16 mouse cellular contexts compared by ENCODE assay signal in genomic region chr8:13209770-13210169, GRCm38 (mm10). TPM values are rescaled to one million over a fixed set of nuclear protein-coding genes. Genes with fewer than 3 reads are reported as not detected.
DNase-seq lines count a peak whose midpoint lies in the region; ATAC-seq and TF ChIP-seq lines count a peak whose summit lies in the region.
"Had no signal": no experiment of that assay in that cellular context is flagged by ENCODE, and none has a peak within 500 bp of the region (broad histone marks: within the 10 kb centered on the region; RNA-seq: fewer than 3 reads in every experiment).

No protein-coding gene starts in this region.

- H3K9me3 ChIP-seq in heart, embryonic 15.5 days (replicated peaks), result no peaks in the 10 kb centered on the region
- H3K9me3 ChIP-seq in lung, postnatal 0 days (ENCODE audit: low read length), result no peaks in the 10 kb centered on the region
- H3K9me3 ChIP-seq: embryonic facial prominence, embryonic 13.5 days had no signal

- no peak for TF ChIP-seq CTCF in bone marrow, adult 2 months (IDR thresholded peaks at IDR 0.05; ENCODE audit: control insufficient read depth, insufficient read depth, low read length)
- TF ChIP-seq CTCF in lung, postnatal 0 days (IDR thresholded peaks at IDR 0.05), result no peak

- TF ChIP-seq POLR2A in bone marrow, adult 2 months (IDR thresholded peaks at IDR 0.05; ENCODE audit: borderline replicate concordance, control insufficient read depth, low read depth, low read length), result no peak

- H3K4me3 ChIP-seq in bone marrow, adult 2 months (replicated peaks; ENCODE audit: control insufficient read depth, low read depth, low read length), result no peak overlapping the region
- H3K4me3 ChIP-seq in heart, embryonic 15.5 days, result no peak overlapping the region
- no peak overlapping the region for H3K4me3 ChIP-seq in lung, postnatal 0 days (ENCODE audit: low read depth, low read length)
- H3K4me3 ChIP-seq: embryonic facial prominence, embryonic 13.5 days had no signal

- H3K36me3 ChIP-seq in heart, embryonic 15.5 days, result no peaks in the 10 kb centered on the region
- no peaks in the 10 kb centered on the region for H3K36me3 ChIP-seq in lung, postnatal 0 days (ENCODE audit: insufficient read depth, low read length)
- H3K36me3 ChIP-seq: embryonic facial prominence, embryonic 13.5 days had no signal

- WGBS in bone marrow, adult 2 months, result 64% methylated on average over 1 of the region's 1 CpGs
- WGBS in heart, embryonic 15.5 days, result 54% methylated on average over 1 of the region's 1 CpGs
- WGBS in lung, postnatal 0 days, result 57% methylated on average over 1 of the region's 1 CpGs

- peaks cover 3% of the 10 kb centered on the region for H3K4me1 ChIP-seq in bone marrow, adult 2 months (ENCODE audit: control insufficient read depth, insufficient read depth, low read length)
- H3K4me1 ChIP-seq in heart, embryonic 15.5 days (replicated peaks), result peaks cover 40% of the 10 kb centered on the region
- peaks cover 14% of the 10 kb centered on the region; the same call in 1 of the 2 replicates for H3K4me1 ChIP-seq in lung, postnatal 0 days (ENCODE audit: insufficient read depth, low read depth, low read length)

- H3K4me2 ChIP-seq in heart, embryonic 15.5 days, result peak overlapping the region; percentile 38
- H3K4me2 ChIP-seq in lung, postnatal 0 days (replicated peaks; ENCODE audit: low read depth, low read length), result no peak overlapping the region
- H3K4me2 ChIP-seq: embryonic facial prominence, embryonic 13.5 days had no signal

- no peak overlapping the region for H3K9ac ChIP-seq in heart, embryonic 15.5 days
- no peak overlapping the region for H3K9ac ChIP-seq in lung, postnatal 0 days (replicated peaks; ENCODE audit: low read depth)
- H3K9ac ChIP-seq: embryonic facial prominence, embryonic 13.5 days had no signal

- H3K27me3 ChIP-seq in heart, embryonic 15.5 days, result no peaks in the 10 kb centered on the region
- H3K27me3 ChIP-seq in lung, postnatal 0 days (replicated peaks; ENCODE audit: insufficient read depth, low read length), result no peaks in the 10 kb centered on the region

- TF ChIP-seq EP300 in lung, postnatal 0 days (IDR thresholded peaks at IDR 0.05), result no peak

- peak; percentile 71 for DNase-seq in gastrocnemius, adult 18-20 months (ENCODE audit: low spot score)
- no peak for DNase-seq in gastrocnemius, postnatal 10 days
- peak; percentile 59 for DNase-seq in lung, postnatal 0 days (ENCODE audit: low spot score)
- DNase-seq in embryo, embryonic 10 days (ENCODE audit: low spot score), result no peak
- DNase-seq: adrenal gland, postnatal 10 days; B cell, adult 2 months; cerebellum, adult 11 months; layer of hippocampus, postnatal 36 days had no signal

- ATAC-seq in heart, embryonic 15.5 days (replicated peaks; ENCODE audit: insufficient number of reproducible peaks, insufficient read depth, low FRiP score, low read depth), result peak; percentile 72
- ATAC-seq in lung, postnatal 0 days, result peak; percentile 41
- ATAC-seq in CD4-positive, CD25-positive, alpha-beta regulatory T cell, adult 4 months, result no peak
- ATAC-seq in granulocyte monocyte progenitor cell, adult 5-6 weeks (replicated peaks; ENCODE audit: poor library complexity, severe bottlenecking), result no peak
- ATAC-seq: hindbrain, embryonic 16.5 days had no signal

- H3K27ac ChIP-seq in bone marrow, adult 2 months (ENCODE audit: control insufficient read depth, insufficient read depth, low read depth, low read length, poor library complexity), result peak overlapping the region; percentile 35; the same call in 1 of the 2 replicates
- peak overlapping the region; percentile 94 for H3K27ac ChIP-seq in heart, embryonic 15.5 days
- no peak overlapping the region for H3K27ac ChIP-seq in lung, postnatal 0 days (ENCODE audit: low read length)
- H3K27ac ChIP-seq: embryonic facial prominence, embryonic 13.5 days; kidney, postnatal 0 days had no signal

RNA-seq across cellular contexts. Expression of gene Grtp1, which starts 9.3 kb away (rescaled TPM):
- total RNA-seq in gastrocnemius, adult 18-20 months (2021), result 10 to 100 TPM; 11.5 to 15.0 TPM
- total RNA-seq in gastrocnemius, postnatal 10 days (2021), result 10 to 100 TPM in 1 of 2 experiments, 1 to 10 TPM in 1; 9.8 to 14.0 TPM
- polyA plus RNA-seq in bone marrow, adult 2 months (2011; ENCODE audit: insufficient read depth, insufficient read length, low replicate concordance, missing spikeins), result 6.8 and 20.6 TPM in 2 replicates
- 12.5 and 13.6 TPM in 2 replicates for polyA plus RNA-seq in heart, embryonic 15.5 days (2015; fragmentation: Nextera tagmentation; extraction: Ambion mirVana)
- polyA plus RNA-seq in lung, postnatal 0 days (2015; fragmentation: Nextera tagmentation; extraction: Ambion mirVana), result 2.0 and 2.5 TPM in 2 replicates
- polyA plus RNA-seq in CD4-positive, CD25-positive, alpha-beta regulatory T cell, adult 4 months (2017; shearing (Covaris generic)), result 1 to 10 TPM; 2.8 to 3.2 TPM
- total RNA-seq in granulocyte monocyte progenitor cell, adult 5-6 weeks (2014; fragmentation: Nextera tagmentation), result not detected in 2 replicates
- total RNA-seq in granulocyte monocyte progenitor cell, adult 5-6 weeks (2017), result 0.56 TPM in 1 of 2 replicates, not detected in the other

RNA-seq across cellular contexts. Expression of gene Adprhl1, which starts 44.2 kb away (rescaled TPM):
- 10 to 100 TPM; 59.2 to 95.8 TPM for total RNA-seq in gastrocnemius, adult 18-20 months (2021)
- total RNA-seq in gastrocnemius, postnatal 10 days (2021), result 10 to 100 TPM; 70.9 to 79.8 TPM
- 0.99 TPM in 1 of 2 replicates, not detected in the other for polyA plus RNA-seq in bone marrow, adult 2 months (2011; ENCODE audit: insufficient read depth, insufficient read length, low replicate concordance, missing spikeins)
- polyA plus RNA-seq in heart, embryonic 15.5 days (2015; fragmentation: Nextera tagmentation; extraction: Ambion mirVana), result 188 and 216 TPM in 2 replicates
- 0.93 and 1.0 TPM in 2 replicates for polyA plus RNA-seq in lung, postnatal 0 days (2015; fragmentation: Nextera tagmentation; extraction: Ambion mirVana)
- under 1 TPM in 1 of 2 experiments, not detected in 1; 0.12 TPM for polyA plus RNA-seq in CD4-positive, CD25-positive, alpha-beta regulatory T cell, adult 4 months (2017; shearing (Covaris generic))
- total RNA-seq in granulocyte monocyte progenitor cell, adult 5-6 weeks (2014; fragmentation: Nextera tagmentation), result not detected in 2 replicates
- total RNA-seq in granulocyte monocyte progenitor cell, adult 5-6 weeks (2017), result not detected in 2 replicates
- polyA plus RNA-seq: embryonic facial prominence, embryonic 13.5 days; kidney, postnatal 0 days; testis, adult 2 months had no signal

RNA-seq across cellular contexts. Expression of gene Lamp1, which starts 50.8 kb away (rescaled TPM):
- 100 to 1,000 TPM; 401 to 443 TPM for total RNA-seq in gastrocnemius, adult 18-20 months (2021)
- 100 to 1,000 TPM; 234 to 237 TPM for total RNA-seq in gastrocnemius, postnatal 10 days (2021)
- 61.3 and 127 TPM in 2 replicates for polyA plus RNA-seq in bone marrow, adult 2 months (2011; ENCODE audit: insufficient read depth, insufficient read length, low replicate concordance, missing spikeins)
- 285 and 316 TPM in 2 replicates for polyA plus RNA-seq in heart, embryonic 15.5 days (2015; fragmentation: Nextera tagmentation; extraction: Ambion mirVana)
- polyA plus RNA-seq in lung, postnatal 0 days (2015; fragmentation: Nextera tagmentation; extraction: Ambion mirVana), result 508 and 522 TPM in 2 replicates
- polyA plus RNA-seq in CD4-positive, CD25-positive, alpha-beta regulatory T cell, adult 4 months (2017; shearing (Covaris generic)), result 10 to 100 TPM; 12.6 to 25.2 TPM
- total RNA-seq in granulocyte monocyte progenitor cell, adult 5-6 weeks (2014; fragmentation: Nextera tagmentation), result 251 and 283 TPM in 2 replicates
- 269 and 301 TPM in 2 replicates for total RNA-seq in granulocyte monocyte progenitor cell, adult 5-6 weeks (2017)

Comparison
In these comparisons a context has a peak if more than half of its experiments do, and no peak if none do; other contexts are left out.
1. DNase-seq: peak in gastrocnemius, adult 18-20 months (single experiment) and lung, postnatal 0 days (single experiment); none in gastrocnemius, postnatal 10 days (single experiment) and embryo, embryonic 10 days (single experiment).
2. ATAC-seq: peak in heart, embryonic 15.5 days (single experiment) and lung, postnatal 0 days (single experiment); none in CD4-positive, CD25-positive, alpha-beta regulatory T cell, adult 4 months (single experiment) and granulocyte monocyte progenitor cell, adult 5-6 weeks (single experiment).
3. RNA of gene Adprhl1, which starts 44.2 kb away (polyA plus RNA-seq): 188 to 216 TPM in heart, embryonic 15.5 days; 0.12 TPM in CD4-positive, CD25-positive, alpha-beta regulatory T cell, adult 4 months, 0.93 to 1.0 TPM in lung, postnatal 0 days and 0.99 TPM in bone marrow, adult 2 months; every median in the first group is over 10 times any median in the second.